Mouse (Mus musculus) gastrocnemius, adult 2 months (tissue): ENCODE measurements at regions not wholly inside any gene's neighbourhood (a gene's known extent, or its start where the extent isn't known, plus 50 kb on each side); places are given as distances from the start of the nearest gene placed in this dataset.
A peak's percentile ranks its signal among the peaks of the same experiment; 100 is the strongest.

Source experiments
- DNase-seq: peaks from one replicate; pipeline ENCODE4 v3.0.0; 2022
- H3K27ac ChIP-seq: fragments of 200-600 bp; 2 replicates; pipeline ENCODE4 v1.8.1; 2022; ENCODE audit warnings: mild to moderate bottlenecking
- H3K4me3 ChIP-seq: fragments of 200-600 bp; 2 replicates; pipeline ENCODE4 v1.8.1; 2022; ENCODE audit warnings: mild to moderate bottlenecking, moderate library complexity
- CTCF ChIP-seq: fragments of 200-600 bp; IDR thresholded peaks from 2 replicates; pipeline ENCODE4 v1.8.1; 2022; ENCODE audit warnings: antibody characterized with exemption, mild to moderate bottlenecking, moderate library complexity
- intact Hi-C: fragments of 180-260 bp; cut with DNase I; formaldehyde crosslinking; loops from one replicate; pipeline ENCODE4 v1.15.1; 2025

- intact Hi-C loops = no loop called here
- Histone ChIP-seq H3K4me3 (no peak overlapping the region), H3K27ac (no peak overlapping the region)
- no peak for TF ChIP-seq CTCF
- DNase-seq = no peak
Measured at GRCm38 (mm10) chr8:57113915-57114314, 206.9 kb upstream of the Hand2 start.

DNA sequence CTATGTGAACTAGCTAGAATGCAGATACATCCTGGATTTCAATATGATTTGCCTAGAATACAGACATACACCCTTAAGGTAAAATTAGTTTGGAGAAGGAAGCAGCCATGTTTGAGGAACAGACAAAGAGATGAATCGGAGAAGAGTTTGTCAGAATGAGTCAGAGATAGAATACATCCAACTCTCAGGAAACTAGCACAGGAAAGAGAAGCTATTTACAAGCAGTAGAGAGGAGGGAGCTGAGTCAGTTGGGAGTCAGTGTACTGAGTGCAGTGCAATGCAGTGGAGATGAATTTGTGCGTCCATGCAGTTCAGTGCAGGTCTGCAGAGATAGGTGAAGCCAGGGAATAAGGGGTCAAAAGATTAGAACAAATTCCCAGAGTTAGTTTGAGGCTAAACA, 205.5 kb upstream of the Hand2 start:
- intact Hi-C loops = no loop called here
- H3K27ac ChIP-seq = no peak overlapping the region
- no peak for TF ChIP-seq CTCF
- H3K4me3 ChIP-seq = no peak overlapping the region
- DNase-seq = no peak

DNA sequence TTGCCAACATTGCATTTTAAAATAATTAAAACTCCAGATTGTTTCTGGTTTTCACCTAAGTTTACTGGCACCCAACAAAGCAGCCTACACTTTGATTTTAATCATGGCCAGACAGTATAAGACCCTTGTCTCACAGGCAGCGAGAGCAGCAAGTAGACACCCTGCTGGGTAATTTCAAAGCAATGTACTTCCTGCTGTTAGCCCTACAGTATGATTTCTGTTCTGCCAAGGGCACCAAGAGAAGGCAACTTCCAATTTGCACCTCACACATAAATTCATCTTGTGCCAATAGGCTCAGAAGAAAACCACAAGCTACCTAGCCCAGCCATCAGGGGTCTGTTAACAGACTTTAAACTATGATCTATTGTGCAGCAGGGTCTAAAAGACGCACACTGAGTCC, 186.7 kb upstream of the Hand2 start:
- no peak overlapping the region for H3K4me3 ChIP-seq
- intact Hi-C loops = no loop called here
- DNase-seq = no peak
- no peak for TF ChIP-seq CTCF
- H3K27ac ChIP-seq = no peak overlapping the region

- intact Hi-C loops = no loop called here
- no peak overlapping the region for H3K4me3 ChIP-seq
- no peak for DNase-seq
- no peak for TF ChIP-seq CTCF
- H3K27ac ChIP-seq = no peak overlapping the region
Measured at GRCm38 (mm10) chr8:57134726-57135125, 186.1 kb upstream of the Hand2 start.

- intact Hi-C loops = no loop called here
- TF ChIP-seq CTCF = no peak
Measured at GRCm38 (mm10) chr8:57148036-57148435, 172.7 kb upstream of the Hand2 start.

GRCm38 (mm10) chr8:57191153-57191552, 129.6 kb upstream of the Hand2 start:
- no peak for TF ChIP-seq CTCF
- H3K4me3 ChIP-seq = no peak overlapping the region
- no peak for DNase-seq
- intact Hi-C loops = no loop called here
- H3K27ac ChIP-seq = no peak overlapping the region

More at GRCm38 (mm10) chr8:57148036-57148435, 172.7 kb upstream of the Hand2 start:
- no peak for DNase-seq
- Histone ChIP-seq H3K27ac (no peak overlapping the region), H3K4me3 (no peak overlapping the region)

GRCm38 (mm10) chr8:57200280-57200679, 120.5 kb upstream of the Hand2 start:
- intact Hi-C loops = no loop called here
- no peak for TF ChIP-seq CTCF
- Histone ChIP-seq H3K27ac (no peak overlapping the region), H3K4me3 (no peak overlapping the region)
- DNase-seq = no peak

- TF ChIP-seq CTCF = no peak
- H3K27ac ChIP-seq = no peak overlapping the region
- no peak overlapping the region for H3K4me3 ChIP-seq
- intact Hi-C loops = no loop called here
- DNase-seq = no peak
Measured at GRCm38 (mm10) chr8:57209584-57209983, 111.2 kb upstream of the Hand2 start.

- intact Hi-C loops = no loop called here
- Histone ChIP-seq H3K4me3 (no peak overlapping the region), H3K27ac (no peak overlapping the region)
- TF ChIP-seq CTCF = no peak
- DNase-seq = no peak
Measured at GRCm38 (mm10) chr8:57213066-57213465, 107.7 kb upstream of the Hand2 start.

DNA sequence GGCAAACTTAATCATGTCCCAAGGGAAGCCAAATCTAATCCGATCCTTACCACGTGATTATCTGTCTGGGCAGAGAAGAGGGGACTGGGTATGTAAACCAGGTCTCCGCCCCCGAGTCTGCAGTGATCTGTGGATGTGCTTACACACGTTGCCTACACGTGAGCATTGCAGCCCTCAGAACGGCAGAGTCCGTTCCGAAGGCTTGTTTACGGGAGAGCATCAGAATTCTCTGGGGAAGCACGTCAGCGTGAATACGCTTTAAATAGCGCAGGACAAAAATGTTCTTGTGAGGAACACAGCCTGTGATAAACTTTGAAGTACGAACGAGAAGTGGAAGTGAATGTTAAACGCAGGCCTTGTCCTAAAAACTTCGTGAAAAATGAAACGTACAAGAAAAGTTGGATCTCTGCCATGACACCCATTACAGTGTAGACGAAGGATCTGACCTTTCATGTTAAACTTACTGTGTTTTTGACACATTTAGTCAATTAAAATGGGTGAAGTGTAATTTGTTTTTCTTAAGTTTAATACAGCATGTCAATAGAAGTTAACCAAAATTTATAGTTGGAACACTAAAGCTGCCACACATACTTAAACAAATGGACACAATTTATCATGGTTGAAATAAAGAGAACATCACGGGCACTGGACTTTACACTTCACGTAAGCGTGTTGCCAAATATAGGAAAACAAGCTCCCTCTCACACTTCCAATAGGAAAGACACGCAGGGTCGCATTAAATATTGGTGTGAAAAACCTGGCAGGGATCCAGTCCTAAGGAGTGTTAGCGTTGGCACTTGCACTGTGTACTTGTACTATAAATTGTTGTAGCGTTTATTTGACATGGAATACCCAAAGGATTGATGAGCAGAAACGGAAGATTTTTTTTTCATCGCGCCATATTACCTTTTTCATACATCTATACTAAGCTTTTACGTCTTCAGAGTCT, 106.5 kb upstream of the Hand2 start:
- Histone ChIP-seq H3K27ac (no peak overlapping the region), H3K4me3 (peak overlapping the region; percentile 43)
- intact Hi-C loops = no loop called here
- no peak for DNase-seq
- no peak for TF ChIP-seq CTCF

GRCm38 (mm10) chr8:57230594-57230993, 90.2 kb upstream of the Hand2 start:
- intact Hi-C loops = no loop called here
- TF ChIP-seq CTCF = no peak

DNA sequence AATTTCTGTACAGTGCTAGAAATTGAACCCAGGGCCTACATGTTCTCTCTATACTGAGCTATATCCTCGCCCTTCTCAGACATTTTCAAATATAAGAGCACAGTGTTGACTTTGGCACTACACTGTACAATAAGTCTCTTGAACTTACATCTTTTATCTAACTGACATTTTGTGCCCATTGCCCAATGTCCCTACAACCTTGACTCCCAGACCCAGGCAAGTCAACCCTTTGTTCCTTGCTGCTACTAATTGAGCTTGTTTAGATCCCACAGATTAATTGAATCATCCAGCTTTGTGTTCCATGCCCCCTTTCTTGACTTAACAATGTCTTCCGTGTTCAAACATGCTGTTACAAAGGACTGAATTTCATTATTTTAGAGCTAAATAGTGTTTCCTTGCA, 78.5 kb upstream of the Hand2 start:
- no peak for DNase-seq
- no peak for TF ChIP-seq CTCF
- no peak overlapping the region for H3K4me3 ChIP-seq
- intact Hi-C loops = no loop called here
- no peak overlapping the region for H3K27ac ChIP-seq

More at GRCm38 (mm10) chr8:57230594-57230993, 90.2 kb upstream of the Hand2 start:
- no peak for DNase-seq
- H3K4me3 ChIP-seq = no peak overlapping the region
- no peak overlapping the region for H3K27ac ChIP-seq

GRCm38 (mm10) chr8:57249061-57249460, 71.7 kb upstream of the Hand2 start:
- H3K4me3 ChIP-seq = no peak overlapping the region
- intact Hi-C loops = no loop called here
- H3K27ac ChIP-seq = no peak overlapping the region
- no peak for TF ChIP-seq CTCF
- no peak for DNase-seq
